Mouse (Mus musculus) olfactory bulb, adult 2 months (tissue): Measurements from ENCODE around the gene Rabgap1l.

Experiments used
- CTCF ChIP-seq: fragments of 200-500 bp; IDR thresholded peaks from 2 replicates; pipeline ENCODE4 v1.5.1; 2012; ENCODE audit warnings: low read depth, mild to moderate bottlenecking, low read length, moderate library complexity; ENCODE audit not compliant: insufficient read depth
- POLR2A ChIP-seq: fragments of 200-500 bp; IDR thresholded peaks from 2 replicates; pipeline ENCODE4 v1.6.1; 2012; ENCODE audit warnings: mild to moderate bottlenecking, low read depth, low read length, moderate library complexity; ENCODE audit not compliant: insufficient read depth

DNA sequence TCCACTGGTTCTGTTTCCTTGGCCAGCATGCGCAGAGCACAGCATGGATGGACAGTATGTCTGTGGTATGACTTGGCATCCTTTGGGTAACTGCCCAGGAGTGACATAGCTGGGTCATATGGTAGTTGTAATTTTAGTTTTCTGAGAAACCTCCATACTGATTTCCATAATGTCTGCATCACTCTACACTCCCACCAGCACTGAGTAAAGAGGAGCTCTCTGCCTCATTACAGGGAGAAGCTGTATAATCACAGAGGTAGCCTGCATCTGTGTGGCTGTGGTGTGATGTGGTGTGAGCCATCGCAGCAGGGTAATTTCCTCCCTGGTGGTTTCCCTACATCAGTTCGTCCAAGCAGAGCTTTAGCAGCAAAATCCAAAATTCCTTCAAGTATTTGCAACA, 7.0 kb upstream of the Rabgap1l start:
- TF ChIP-seq CTCF (no peak), POLR2A (no peak)
